Mouse (Mus musculus) forebrain, embryonic 11.5 days (tissue): ENCODE data around the gene Chdh. TPM values are rescaled to one million over a fixed set of nuclear protein-coding genes. Genes with fewer than 3 reads are reported as not detected.

Experiments
- ATAC-seq: fragments of 200-750 bp; cut with Nextera tagmentation; replicated peaks from 2 replicates; pipeline ENCODE4 v1.8.0; 2017; ENCODE audit warnings: moderate TSS enrichment; ENCODE audit not compliant: low FRiP score
- DNase-seq: peaks from one replicate; pipeline ENCODE4 v3.0.0-alpha.2; 2017; ENCODE audit warnings: low spot score
- H3K27ac ChIP-seq: fragments of 300-500 bp; sonication (generic); 2 replicates; pipeline ENCODE4 v1.5.1; 2014; ENCODE audit warnings: low read depth, low read length
- H3K27me3 ChIP-seq: fragments of 300-500 bp; sonication (generic); 2 replicates; pipeline ENCODE4 v1.6.1; 2014; ENCODE audit warnings: mild to moderate bottlenecking, low read length, mixed read lengths; ENCODE audit not compliant: control insufficient read depth, insufficient read depth
- H3K36me3 ChIP-seq: fragments of 300-500 bp; sonication (generic); 2 replicates; pipeline ENCODE4 v1.6.1; 2014; ENCODE audit warnings: mild to moderate bottlenecking, low read length, moderate library complexity, mixed read lengths; ENCODE audit not compliant: control insufficient read depth, insufficient read depth
- H3K4me1 ChIP-seq: fragments of 300-500 bp; sonication (generic); replicated peaks from 2 replicates; pipeline ENCODE4 v1.6.1; 2014; ENCODE audit warnings: low read length, mixed read lengths; ENCODE audit not compliant: control insufficient read depth, insufficient read depth
- H3K4me2 ChIP-seq: fragments of 300-500 bp; sonication (generic); 2 replicates; pipeline ENCODE4 v1.6.1; 2014; ENCODE audit warnings: low read depth, mild to moderate bottlenecking, low read length, moderate library complexity, mixed read lengths; ENCODE audit not compliant: severe bottlenecking
- H3K4me3 ChIP-seq: fragments of 300-500 bp; sonication (generic); 2 replicates; pipeline ENCODE4 v1.5.1; 2014; ENCODE audit warnings: low read depth, low read length
- H3K9ac ChIP-seq: fragments of 300-500 bp; sonication (generic); 2 replicates; pipeline ENCODE4 v1.6.1; 2014; ENCODE audit warnings: low read length
- H3K9me3 ChIP-seq: fragments of 300-500 bp; sonication (generic); 2 replicates; pipeline ENCODE4 v1.6.1; 2016; ENCODE audit warnings: low read length, mixed read lengths; ENCODE audit not compliant: control insufficient read depth
- WGBS: fragments of 180-500 bp; shearing (Covaris S2); extraction: QIAGEN DNeasy Blood & Tissue Kit; methylation state at CpG from one replicate; pipeline ENCODE4 v1.1.7; 2014; 5-methylcytosine and 5-hydroxymethylcytosine counted together
- polyA plus RNA-seq: library from polyadenylated mRNA; unstranded; fragments of >200 nt; fragmentation: Nextera tagmentation; extraction: Ambion mirVana; gene quantifications from 2 replicates; pipeline ENCODE4 v1.2.1, GENCODE M21; 2014

Gene Chdh
- polyA plus RNA-seq, result 0.12 TPM in 1 of 2 replicates, not detected in the other

DNA sequence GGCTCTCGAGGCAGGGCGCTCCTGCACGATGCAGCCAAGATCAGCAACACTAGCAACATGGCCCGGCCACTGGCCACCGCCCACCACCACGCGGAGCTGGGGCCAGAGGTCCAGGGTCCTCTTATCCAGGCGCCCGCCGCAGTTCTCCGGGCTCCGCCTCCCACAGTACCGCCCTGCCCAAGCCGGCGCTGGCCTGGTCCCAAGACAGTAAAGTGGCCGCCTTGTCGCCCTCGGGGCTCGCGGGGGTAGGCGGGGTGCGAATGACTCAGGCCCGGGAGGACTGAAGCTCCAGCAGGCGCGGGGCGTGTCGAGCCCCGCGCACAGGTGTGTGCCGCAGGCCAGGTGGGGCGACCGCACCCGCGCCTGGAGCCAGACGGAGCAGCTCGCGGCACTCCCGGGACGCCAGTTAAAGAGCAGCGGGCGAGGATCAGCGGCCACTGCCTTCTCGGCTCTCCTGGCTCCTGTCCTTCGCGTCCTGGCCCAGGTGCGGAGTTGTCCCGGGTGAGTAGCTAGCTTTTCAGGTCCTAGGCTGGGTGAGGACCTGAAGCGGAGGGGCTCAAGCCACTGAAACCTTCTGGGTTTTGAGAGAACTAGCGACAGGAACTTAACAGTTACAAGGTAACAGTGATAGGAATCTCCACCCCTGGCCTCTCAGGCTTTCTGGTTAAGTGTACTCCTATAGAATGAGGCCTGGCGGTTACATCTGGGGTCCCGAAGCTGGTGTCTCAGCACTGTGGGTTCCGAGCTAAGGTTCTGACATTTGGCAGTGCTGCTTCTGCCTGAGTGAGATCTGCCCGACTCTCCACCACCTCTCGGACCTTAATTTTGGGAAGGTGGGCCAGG, at the start of gene Chdh, which contains the start of gene Il17rb:
Chdh (plus strand) TSS at position 291 of the 843 bp plus-strand sequence.
Il17rb (minus strand) TSS at position 164 of the 843 bp plus-strand sequence.
- H3K36me3 ChIP-seq, result no peaks in the 10 kb centered on the region
- no peaks in the 10 kb centered on the region for H3K9me3 ChIP-seq
- peak within 1 kb of the TSS; percentile 79 for H3K4me2 ChIP-seq
- no peak within 1 kb of the TSS for H3K27ac ChIP-seq
- H3K4me1 ChIP-seq, result 0 out of 2 replicates have a peak, but pooled peaks cover 2% of the 10 kb centered on the region
- peak within 1 kb of the TSS; percentile 38 for H3K4me3 ChIP-seq
- DNase-seq (peak; percentile 65), ATAC-seq (no peak; the same call in 1 of the 2 replicates)
- H3K9ac ChIP-seq, result peak within 1 kb of the TSS; percentile 37
- H3K27me3 ChIP-seq, result peaks cover 8% of the 10 kb centered on the region; the same call in 1 of the 2 replicates
- 9% methylated on average over 54 of the region's 54 CpGs for WGBS

DNA sequence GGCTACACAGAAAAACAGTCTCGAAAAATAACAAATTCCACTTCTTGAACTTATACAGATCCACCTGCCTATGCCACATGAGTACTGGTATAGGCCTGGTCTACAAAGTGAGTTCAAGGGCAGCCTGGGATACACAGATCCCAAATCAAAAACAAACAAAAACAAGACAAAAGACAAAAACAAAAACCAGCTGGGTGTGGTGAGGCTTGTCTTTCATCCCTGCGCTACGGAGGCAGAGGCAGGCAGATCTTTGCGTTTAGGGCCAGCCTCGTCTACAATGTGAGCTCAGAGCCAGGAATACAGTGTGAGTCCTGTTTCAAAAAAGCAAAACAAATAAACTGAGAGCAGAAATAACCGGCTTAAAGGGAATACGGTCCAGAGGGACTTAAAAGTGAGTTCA, 41.2 kb upstream of the Chdh start:
- peak overlapping the region; percentile 68 for H3K4me2 ChIP-seq
- 62% methylated on average over 7 of the region's 7 CpGs for WGBS
- H3K9ac ChIP-seq, result peak overlapping the region; percentile 63
- H3K27me3 ChIP-seq, result no peaks in the 10 kb centered on the region
- peak overlapping the region; percentile 84 for H3K4me3 ChIP-seq
- H3K4me1 ChIP-seq, result peaks cover 4% of the 10 kb centered on the region; the same call in 1 of the 2 replicates
- ATAC-seq (no peak; the same call in 1 of the 2 replicates), DNase-seq (no peak)
- no peak overlapping the region for H3K27ac ChIP-seq
- H3K9me3 ChIP-seq, result no peaks in the 10 kb centered on the region
- H3K36me3 ChIP-seq, result no peaks in the 10 kb centered on the region; the same call in 1 of the 2 replicates

DNA sequence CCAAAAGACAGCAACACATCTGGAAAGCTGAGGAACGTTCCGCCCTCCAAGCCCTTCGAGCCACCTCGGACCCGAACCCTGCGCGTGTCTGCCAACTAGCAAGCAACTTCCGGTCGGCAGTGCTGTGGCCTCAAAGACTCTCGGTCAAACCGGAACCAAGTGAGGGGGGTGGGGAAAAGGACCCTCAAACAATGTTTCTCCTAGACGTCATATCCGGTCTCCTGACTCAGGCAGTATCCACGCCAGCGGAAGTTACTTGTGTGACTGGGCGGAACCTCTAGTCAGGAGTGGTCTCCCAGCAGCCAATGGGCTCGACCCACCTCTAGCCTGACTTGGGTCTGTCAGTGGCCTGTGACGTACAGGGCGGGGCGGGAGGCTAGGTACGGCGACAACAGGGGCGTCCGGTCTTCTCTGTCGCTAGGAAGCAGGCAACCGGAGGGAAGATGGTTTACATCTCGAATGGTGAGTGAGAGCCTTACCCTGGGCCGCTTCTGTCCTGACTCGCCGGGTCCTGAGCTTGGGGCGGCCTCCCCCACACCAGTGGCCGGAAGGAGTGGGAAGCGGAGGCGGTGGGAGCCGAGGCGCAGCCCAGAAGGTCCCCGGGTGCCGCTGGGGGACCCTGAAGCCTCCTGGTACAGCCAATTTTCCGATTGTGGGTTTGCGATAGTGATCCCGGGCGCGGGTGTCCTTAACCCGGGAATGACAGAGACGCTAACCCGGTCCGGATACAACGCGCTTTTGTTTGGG, 40.6 kb upstream of the Chdh start, which contains the start of gene Selenok:
Selenok (plus strand) TSS at position 234 of the 747 bp plus-strand sequence.
- Histone ChIP-seq H3K9ac (peak within 1 kb of the TSS; percentile 82), H3K36me3 (no peaks in the 10 kb centered on the region; the same call in 1 of the 2 replicates), H3K4me3 (peak within 1 kb of the TSS; percentile 84), H3K9me3 (no peaks in the 10 kb centered on the region), H3K4me1 (peaks cover 4% of the 10 kb centered on the region; the same call in 1 of the 2 replicates), H3K27me3 (no peaks in the 10 kb centered on the region), H3K4me2 (peak within 1 kb of the TSS; percentile 69), H3K27ac (peak within 1 kb of the TSS; percentile 57; the same call in 1 of the 2 replicates)
- ATAC-seq (peak; percentile 100), DNase-seq (peak; percentile 96)
- WGBS, result under 1% methylated on average over 49 of the region's 49 CpGs

DNA sequence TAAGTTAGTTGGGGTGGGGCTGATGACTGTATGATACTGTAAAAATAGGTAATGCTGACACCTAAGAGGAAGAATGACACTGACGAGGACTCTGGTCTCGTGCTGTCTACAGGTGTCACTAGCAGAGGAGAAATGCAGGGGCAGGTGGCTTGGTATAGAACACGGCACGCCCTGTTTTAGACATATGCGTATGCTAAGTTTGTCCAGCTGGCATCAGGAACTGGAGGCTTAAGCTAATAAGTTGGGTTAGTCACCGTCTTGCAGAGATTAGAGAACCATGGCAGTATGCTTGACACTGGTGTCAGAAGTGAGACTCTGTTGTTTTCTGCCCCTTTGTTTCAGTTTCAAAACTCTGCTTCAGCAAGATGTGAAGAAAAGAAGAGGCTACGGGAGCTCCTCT, 37.4 kb upstream of the Chdh start:
- WGBS, result 92% methylated on average over 7 of the region's 7 CpGs
- Histone ChIP-seq H3K4me3 (no peak overlapping the region), H3K27ac (no peak overlapping the region), H3K27me3 (no peaks in the 10 kb centered on the region), H3K4me2 (no peak overlapping the region), H3K36me3 (no peaks in the 10 kb centered on the region; the same call in 1 of the 2 replicates), H3K9ac (no peak overlapping the region), H3K9me3 (no peaks in the 10 kb centered on the region), H3K4me1 (peaks cover 4% of the 10 kb centered on the region; the same call in 1 of the 2 replicates)
- DNase-seq (no peak), ATAC-seq (no peak)

DNA sequence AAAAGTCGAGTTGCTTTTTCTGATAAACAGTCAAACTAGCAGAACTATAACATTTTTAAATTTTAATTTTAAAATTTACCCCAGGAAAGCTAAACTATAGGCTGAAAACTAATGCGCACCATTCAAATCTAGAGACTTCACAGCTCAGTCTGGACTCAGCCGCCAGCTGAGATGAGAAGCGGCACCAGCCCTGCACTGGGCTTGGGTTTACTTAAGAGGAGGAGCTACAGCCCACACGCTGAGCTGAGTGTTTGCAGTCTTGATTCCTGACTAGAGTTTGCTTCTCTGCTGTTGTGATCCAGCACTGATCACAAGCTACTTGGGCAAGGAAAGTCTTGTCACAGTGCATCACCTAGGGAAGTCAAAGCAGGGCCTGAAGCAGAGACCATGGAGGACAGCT, 36.8 kb upstream of the Chdh start:
- no peaks in the 10 kb centered on the region; the same call in 1 of the 2 replicates for H3K36me3 ChIP-seq
- no peak overlapping the region for H3K4me3 ChIP-seq
- DNase-seq (no peak), ATAC-seq (no peak)
- H3K4me1 ChIP-seq, result peaks cover 4% of the 10 kb centered on the region; the same call in 1 of the 2 replicates
- H3K9ac ChIP-seq, result no peak overlapping the region
- no peaks in the 10 kb centered on the region for H3K27me3 ChIP-seq
- WGBS, result 86% methylated on average over 5 of the region's 5 CpGs
- no peaks in the 10 kb centered on the region for H3K9me3 ChIP-seq
- no peak overlapping the region for H3K4me2 ChIP-seq
- H3K27ac ChIP-seq, result no peak overlapping the region

DNA sequence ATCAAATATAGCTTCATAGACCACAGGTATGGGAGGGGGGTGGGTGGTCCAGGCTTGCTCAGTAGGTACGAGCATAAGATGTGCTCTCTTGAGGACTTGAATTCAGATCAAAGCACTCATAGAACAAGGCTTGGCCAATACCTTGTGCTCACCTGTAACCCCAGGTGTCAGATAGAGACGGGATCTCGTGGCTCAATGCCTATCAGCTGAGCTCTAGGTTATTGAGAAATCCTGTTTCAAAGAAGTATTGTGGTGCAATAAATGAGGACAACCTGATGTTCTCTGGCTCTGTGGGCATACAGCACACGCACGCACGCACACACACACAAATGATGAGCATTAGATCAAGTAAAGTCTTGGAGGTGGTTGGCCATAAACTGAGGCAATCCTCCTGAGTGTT, 31.9 kb upstream of the Chdh start:
- no peak for ATAC-seq
- H3K36me3 ChIP-seq, result peaks cover 13% of the 10 kb centered on the region; the same call in 1 of the 2 replicates
- WGBS, result 94% methylated on average over 6 of the region's 6 CpGs

DNA sequence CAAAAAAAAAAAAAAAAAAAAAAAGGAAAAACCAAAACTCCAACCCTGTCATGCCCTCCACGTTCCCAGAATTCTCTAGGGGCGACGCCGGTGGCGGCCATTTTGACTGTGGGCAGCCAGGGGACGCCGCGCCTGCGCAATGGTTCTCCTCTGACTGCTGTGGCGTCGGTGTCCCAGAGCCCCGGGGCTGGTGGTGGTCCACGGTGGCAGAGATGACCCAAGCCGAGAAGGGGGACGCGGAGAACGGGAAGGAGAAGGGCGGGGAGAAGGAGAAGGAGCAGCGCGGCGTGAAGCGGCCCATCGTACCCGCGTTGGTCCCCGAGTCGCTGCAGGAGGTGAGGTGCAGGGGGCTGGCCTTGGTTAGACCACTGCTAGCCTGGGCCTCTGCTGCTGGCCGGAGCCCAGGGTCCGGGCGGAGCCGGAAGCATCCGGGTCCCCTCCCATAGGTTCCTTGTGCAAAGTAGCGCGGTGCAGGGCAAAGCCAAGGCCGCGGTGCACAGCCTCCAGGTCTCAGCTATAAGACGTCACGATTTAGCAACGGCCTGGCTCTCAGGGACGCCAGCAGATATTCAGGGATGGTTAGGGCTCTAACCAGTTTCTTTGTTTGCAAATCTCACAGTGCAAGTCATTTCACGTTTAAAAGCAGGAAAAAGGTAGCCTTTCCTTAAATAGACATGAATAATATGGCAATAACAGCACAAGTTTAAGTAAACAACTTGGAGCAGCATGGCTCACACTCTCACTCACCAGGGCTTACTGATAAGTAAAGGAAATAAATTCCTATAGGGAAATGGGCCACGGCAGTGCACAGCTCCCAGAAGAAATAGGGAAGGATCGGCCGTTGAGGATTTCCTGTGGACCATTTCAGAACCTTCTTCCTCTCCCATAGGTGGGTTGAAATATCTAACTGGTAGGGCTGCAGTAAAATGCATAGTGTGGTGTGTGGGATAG, 30.3 kb upstream of the Chdh start, which contains the start of gene Actr8:
Actr8 (plus strand) TSS at position 84 of the 951 bp plus-strand sequence.
- peak within 1 kb of the TSS; percentile 82 for H3K27ac ChIP-seq
- peak within 1 kb of the TSS; percentile 67 for H3K4me2 ChIP-seq
- peak; percentile 96 for DNase-seq
- peaks cover 13% of the 10 kb centered on the region for H3K36me3 ChIP-seq
- peaks cover 8% of the 10 kb centered on the region; the same call in 1 of the 2 replicates for H3K4me1 ChIP-seq
- peak within 1 kb of the TSS; percentile 92 for H3K9ac ChIP-seq
- WGBS, result 3% methylated on average over 43 of the region's 44 CpGs
- H3K27me3 ChIP-seq, result no peaks in the 10 kb centered on the region
- no peaks in the 10 kb centered on the region for H3K9me3 ChIP-seq
- ATAC-seq, result peak; percentile 96
- H3K4me3 ChIP-seq, result peak within 1 kb of the TSS; percentile 78

More for the DNA sequence above, 31.9 kb upstream of the Chdh start:
- Histone ChIP-seq H3K4me1 (peaks cover 8% of the 10 kb centered on the region; the same call in 1 of the 2 replicates), H3K9ac (no peak overlapping the region), H3K9me3 (no peaks in the 10 kb centered on the region), H3K4me2 (no peak overlapping the region), H3K27me3 (no peaks in the 10 kb centered on the region), H3K27ac (no peak overlapping the region), H3K4me3 (no peak overlapping the region)
- no peak for DNase-seq
